ENCODE assay signal across 9 mouse cellular contexts in the genomic region with DNA sequence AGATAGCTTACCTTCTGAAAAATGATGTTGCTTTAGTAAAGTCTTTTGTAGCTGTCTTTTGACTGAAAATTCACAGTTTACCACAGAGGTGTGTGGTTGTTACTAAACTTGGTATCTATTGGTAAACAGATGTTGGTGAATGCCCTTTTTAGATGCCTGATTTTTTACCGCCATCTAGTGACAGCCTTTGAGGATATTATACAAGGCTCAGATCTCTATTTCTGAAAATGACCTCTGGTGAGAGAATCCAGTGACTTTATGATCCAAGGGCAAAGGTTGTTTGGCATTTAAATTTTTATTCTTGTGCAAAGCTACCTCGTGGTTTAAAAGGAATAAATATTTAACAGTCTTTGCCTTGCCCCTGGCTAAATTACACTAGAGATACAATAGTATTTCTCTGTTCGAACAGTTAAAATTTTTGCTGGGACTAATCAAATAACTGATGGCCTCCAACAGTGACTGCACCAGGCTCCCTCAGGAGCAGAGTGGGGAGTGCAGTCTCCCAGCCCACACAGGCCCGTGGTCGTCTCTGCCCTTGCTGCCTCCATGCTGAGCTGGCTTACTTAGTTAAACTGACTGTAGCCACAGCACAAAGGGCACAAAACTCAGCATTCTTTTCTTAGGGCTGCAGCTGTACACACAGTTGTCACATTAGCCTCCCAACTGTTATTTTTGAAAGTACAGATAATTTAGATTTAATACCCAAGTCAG. TPM values are rescaled to one million over a fixed set of nuclear protein-coding genes. Genes with fewer than 3 reads are reported as not detected.
DNase-seq lines count a peak whose midpoint lies in the region; ATAC-seq lines count a peak whose summit lies in the region.
"Had no signal": no experiment of that assay in that cellular context is flagged by ENCODE, and none has a peak within 500 bp of the region (broad histone marks: within the 10 kb centered on the region; RNA-seq: fewer than 3 reads in every experiment).

No protein-coding gene starts in this region.

- no peak overlapping the region for H3K4me3 ChIP-seq in lung, embryonic 15.5 days
- H3K4me3 ChIP-seq: limb, embryonic 12.5 days had no signal

- WGBS in lung, embryonic 15.5 days: 28% methylated on average over 5 of the region's 5 CpGs

- peaks cover 17% of the 10 kb centered on the region for H3K4me1 ChIP-seq in lung, embryonic 15.5 days
- H3K4me1 ChIP-seq: limb, embryonic 12.5 days had no signal

- DNase-seq in cerebellum, adult 9-10 months: peak; percentile 43
- no peak for DNase-seq in cerebellum, adult 18-20 months
- no peak for DNase-seq in lung, adult 18-20 months
- peak; percentile 95 for DNase-seq in kidney, adult 9 months
- peak; percentile 60 for DNase-seq in splenic B cell, adult 2 months (ENCODE audit: low read depth, low spot score)
- no peak for DNase-seq in urinary bladder, adult 2 months (ENCODE audit: low spot score)
- DNase-seq in layer of hippocampus, postnatal 10 days (ENCODE audit: low spot score in 2 of 2): no peak

- no peaks in the 10 kb centered on the region for H3K27me3 ChIP-seq in lung, embryonic 15.5 days
- no peaks in the 10 kb centered on the region for H3K27me3 ChIP-seq in splenic B cell, adult 2 months (ENCODE audit: control insufficient read depth, insufficient read depth, low read length, poor library complexity, severe bottlenecking)
- H3K27me3 ChIP-seq: limb, embryonic 12.5 days had no signal

- H3K9ac ChIP-seq in lung, embryonic 15.5 days: no peak overlapping the region
- H3K9ac ChIP-seq: limb, embryonic 12.5 days had no signal

- peak overlapping the region; percentile 88 for H3K27ac ChIP-seq in lung, embryonic 15.5 days
- H3K27ac ChIP-seq: limb, embryonic 12.5 days had no signal

- no peak overlapping the region for H3K4me2 ChIP-seq in lung, embryonic 15.5 days
- H3K4me2 ChIP-seq: limb, embryonic 12.5 days had no signal

- no peak for ATAC-seq in lung, embryonic 15.5 days (ENCODE audit: borderline replicate concordance, extremely low read depth, low FRiP score, low TSS enrichment)

- peaks cover 37% of the 10 kb centered on the region; the same call in 1 of the 2 replicates for H3K36me3 ChIP-seq in lung, embryonic 15.5 days
- H3K36me3 ChIP-seq in splenic B cell, adult 2 months (ENCODE audit: control insufficient read depth, insufficient read depth, low read length, poor library complexity, severe bottlenecking): peaks cover 6% of the 10 kb centered on the region

- H3K9me3 ChIP-seq in lung, embryonic 15.5 days: no peaks in the 10 kb centered on the region
- H3K9me3 ChIP-seq: limb, embryonic 12.5 days had no signal

RNA-seq across cellular contexts. Expression of a gene that starts 27.3 kb away (rescaled TPM):
- polyA plus RNA-seq in lung, embryonic 15.5 days (2015; fragmentation: Nextera tagmentation; extraction: Ambion mirVana): 16.1 and 19.8 TPM in 2 replicates
- polyA plus RNA-seq in urinary bladder, adult 2 months (2012; rRNA removed): 56.6 and 67.4 TPM in 2 replicates
- 10 to 100 TPM; 35.7 to 36.0 TPM for total RNA-seq in layer of hippocampus, postnatal 10 days (2021)

Comparison
In these comparisons a context has a peak if more than half of its experiments do, and no peak if none do; other contexts are left out.
1. DNase-seq: peak in cerebellum, adult 9-10 months (single experiment), kidney, adult 9 months (single experiment) and splenic B cell, adult 2 months (single experiment); none in cerebellum, adult 18-20 months (0 of 2), lung, adult 18-20 months (0 of 2), urinary bladder, adult 2 months (single experiment) and layer of hippocampus, postnatal 10 days (0 of 2).